Mouse (Mus musculus) c-Kit-negative CD71-positive TER-119-positive erythroid progenitor cells, embryonic 14.5 days (primary cell): Measurements from ENCODE around the gene Glt28d2.
A peak's percentile ranks its signal among the peaks of the same experiment; 100 is the strongest.
"Not testable (repeated sequence)": the region's sequence is repeated elsewhere in the genome, so short reads cannot be mapped to it uniquely, and the experiment has no call there.

Experiments used
- DNase-seq: peaks from one replicate; pipeline ENCODE4 v3.0.0-alpha.2; 2013; ENCODE audit warnings: low read depth, low spot score

The Glt28d2 gene

GRCm38 (mm10) chr3:85887239-85887827, at the start of gene Glt28d2, which contains the start of gene Gm37240:
TSS of gene Glt28d2 (minus strand) at chr3:85887516.
TSS of gene Gm37240 (minus strand) at chr3:85887518.
- peak; percentile 68 for DNase-seq

- no peak for DNase-seq
Observed at GRCm38 (mm10) chr3:85933586-85933985, 46.3 kb upstream of the Glt28d2 start.

GRCm38 (mm10) chr3:85931859-85932258, 44.5 kb upstream of the Glt28d2 start:
- DNase-seq: no peak

GRCm38 (mm10) chr3:85930671-85931255, 43.4 kb upstream of the Glt28d2 start:
- no peak for DNase-seq

GRCm38 (mm10) chr3:85929711-85930110, 42.4 kb upstream of the Glt28d2 start:
- DNase-seq: no peak

GRCm38 (mm10) chr3:85928140-85928611, 40.9 kb upstream of the Glt28d2 start:
- no peak for DNase-seq

- no peak for DNase-seq
Observed at GRCm38 (mm10) chr3:85927296-85927695, 40.0 kb upstream of the Glt28d2 start.

- DNase-seq: peak; percentile 4
Observed at GRCm38 (mm10) chr3:85923954-85924945, 36.9 kb upstream of the Glt28d2 start.

- no peak for DNase-seq
Observed at GRCm38 (mm10) chr3:85923343-85923742, 36.0 kb upstream of the Glt28d2 start.

GRCm38 (mm10) chr3:85922331-85922730, 35.0 kb upstream of the Glt28d2 start:
- no peak for DNase-seq

- DNase-seq: not testable (repeated sequence)
Observed at GRCm38 (mm10) chr3:85920671-85921070, 33.4 kb upstream of the Glt28d2 start.

- no peak for DNase-seq
Observed at GRCm38 (mm10) chr3:85917600-85917999, 30.3 kb upstream of the Glt28d2 start.

GRCm38 (mm10) chr3:85914806-85915205, 27.5 kb upstream of the Glt28d2 start:
- no peak for DNase-seq

- DNase-seq: no peak
Observed at GRCm38 (mm10) chr3:85907136-85907535, 19.8 kb upstream of the Glt28d2 start.

GRCm38 (mm10) chr3:85904371-85904770, 17.1 kb upstream of the Glt28d2 start:
- no peak for DNase-seq

- DNase-seq: no peak
Observed at GRCm38 (mm10) chr3:85895020-85895419, 7.7 kb upstream of the Glt28d2 start.

- no peak for DNase-seq
Observed at GRCm38 (mm10) chr3:85891571-85891970, 4.3 kb upstream of the Glt28d2 start.

GRCm38 (mm10) chr3:85888221-85888671, 930 bp upstream of the Glt28d2 start:
- no peak for DNase-seq

GRCm38 (mm10) chr3:85886636-85887238, 579 bp downstream of the Glt28d2 start:
- no peak for DNase-seq

- DNase-seq: no peak
Observed at GRCm38 (mm10) chr3:85885906-85886305, 1.4 kb downstream of the Glt28d2 start.

GRCm38 (mm10) chr3:85880687-85881086, 6.6 kb downstream of the Glt28d2 start:
- no peak for DNase-seq

- no peak for DNase-seq
Observed at GRCm38 (mm10) chr3:85880068-85880467, 7.2 kb downstream of the Glt28d2 start.
